Mouse (Mus musculus): ENCODE results near the gene Mecom.
"Not testable (repeated sequence)": the region's sequence is repeated elsewhere in the genome, so short reads cannot be mapped to it uniquely, and the experiment has no call there.

Mecom gene

DNA sequence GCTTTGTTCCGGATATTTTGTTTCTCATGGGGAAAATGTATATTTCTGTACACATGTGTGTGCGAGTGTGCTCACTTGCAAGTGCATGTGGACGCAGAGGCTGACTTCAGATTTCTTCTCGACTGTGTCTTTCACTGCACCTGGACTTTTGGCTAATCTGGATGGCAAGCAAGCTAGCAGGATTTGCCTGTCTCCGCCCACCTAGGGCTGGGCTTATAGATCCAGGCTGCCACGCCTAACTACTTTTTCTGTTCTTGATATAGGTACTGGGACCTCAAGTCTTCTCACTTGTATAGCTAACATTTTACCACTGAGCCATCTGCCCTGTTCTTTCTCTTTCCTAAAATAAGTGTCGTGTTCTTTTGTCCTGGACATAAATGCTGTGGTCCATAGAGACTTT lies 290.9 kb downstream of the Mecom start:
- DNase-seq (ENCODE audit: extremely low read depth, low read depth, low spot score): no peak

DNA sequence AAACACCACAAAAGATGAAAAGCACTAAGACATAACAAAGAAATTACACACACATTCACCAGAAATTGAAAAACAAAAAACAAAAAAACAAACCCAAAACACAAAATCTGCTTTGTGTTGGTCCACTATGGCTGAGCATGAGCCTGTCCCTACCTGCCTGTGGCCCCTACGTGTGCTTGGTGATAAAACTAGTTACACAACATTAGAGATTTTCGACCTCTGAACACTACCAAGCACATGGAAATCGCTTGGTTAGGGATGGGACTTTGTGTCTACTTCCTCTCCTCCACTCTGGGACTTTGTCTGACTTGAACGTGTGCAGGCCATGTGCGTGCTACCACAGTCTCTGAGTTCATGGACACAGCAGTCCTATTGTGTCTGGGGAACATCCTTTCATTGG lies 292.0 kb downstream of the Mecom start:
- DNase-seq (ENCODE audit: extremely low read depth, low read depth, low spot score): no peak

DNA sequence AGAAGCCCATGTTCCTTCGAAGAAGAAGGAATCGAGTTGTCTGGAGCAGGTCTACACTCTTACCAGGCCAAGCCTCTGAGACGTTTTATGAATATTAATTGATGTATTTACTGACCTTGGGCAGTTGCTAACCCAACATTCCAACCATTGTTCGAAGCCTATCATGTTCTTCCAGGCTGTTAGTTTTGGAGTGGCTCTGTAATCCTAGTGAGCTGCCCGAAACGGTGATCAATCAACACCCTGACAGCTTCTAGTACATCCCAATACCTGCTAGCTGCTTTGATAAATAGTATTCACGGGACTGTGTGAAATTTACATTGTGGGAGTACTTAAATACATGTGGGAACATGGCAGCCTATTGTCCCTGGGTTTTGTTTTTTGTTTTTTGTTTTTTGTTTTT lies 293.4 kb downstream of the Mecom start:
- DNase-seq (ENCODE audit: extremely low read depth, low read depth, low spot score): no peak

DNA sequence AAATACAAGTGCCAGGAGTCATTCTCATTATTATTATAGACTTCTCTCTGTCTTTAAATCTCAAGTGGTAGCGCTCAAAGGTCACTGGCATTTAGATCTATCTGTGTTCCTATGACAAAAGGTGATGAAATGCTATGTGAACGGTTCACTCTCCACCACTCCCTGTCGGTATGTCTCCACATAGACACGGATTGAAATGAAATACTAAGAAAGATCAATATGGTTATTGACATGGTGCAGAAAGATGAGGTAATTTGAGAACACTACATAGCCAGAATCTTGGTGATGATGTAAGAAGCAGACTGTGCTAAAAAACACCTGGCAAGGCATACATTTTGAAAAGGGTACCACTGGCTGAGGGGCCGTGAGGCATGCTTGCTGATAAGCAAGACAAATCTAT lies 294.1 kb downstream of the Mecom start:
- no peak for DNase-seq (ENCODE audit: extremely low read depth, low read depth, low spot score)

DNA sequence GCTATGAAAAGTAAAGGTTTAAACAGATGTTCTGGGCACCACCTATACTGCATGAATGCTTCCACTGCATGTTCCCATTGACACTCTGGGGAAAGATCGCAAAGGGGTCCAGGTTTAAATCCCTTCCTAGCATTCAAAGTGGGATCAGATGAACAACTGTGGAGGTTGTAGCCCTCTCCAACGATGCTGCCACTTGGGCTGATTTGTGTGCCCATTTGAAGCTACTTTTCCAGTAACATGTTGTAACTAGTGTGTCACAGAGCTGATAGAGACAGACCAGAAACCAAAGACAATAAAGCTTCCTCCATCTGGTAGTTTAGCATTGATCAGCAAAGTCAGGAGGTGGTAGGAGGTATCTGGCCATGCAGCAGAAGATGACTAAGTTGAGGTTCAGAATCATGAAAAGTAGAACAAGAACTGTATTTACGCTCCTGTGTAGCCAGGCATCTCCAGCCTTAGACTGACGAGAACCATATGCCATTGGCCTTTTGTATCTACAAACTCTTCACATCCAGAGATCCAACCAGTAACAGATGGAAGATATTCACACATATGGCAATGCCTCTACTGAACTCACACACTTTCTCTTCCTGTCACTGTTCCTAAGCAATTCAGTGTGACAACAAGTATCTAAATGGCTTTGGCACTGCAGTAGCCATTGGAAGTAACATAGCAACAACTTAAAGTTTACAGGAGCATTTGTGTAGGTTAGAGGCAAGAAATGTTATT lies 299.0 kb downstream of the Mecom start:
- DNase-seq (ENCODE audit: extremely low read depth, low read depth, low spot score): no peak

DNA sequence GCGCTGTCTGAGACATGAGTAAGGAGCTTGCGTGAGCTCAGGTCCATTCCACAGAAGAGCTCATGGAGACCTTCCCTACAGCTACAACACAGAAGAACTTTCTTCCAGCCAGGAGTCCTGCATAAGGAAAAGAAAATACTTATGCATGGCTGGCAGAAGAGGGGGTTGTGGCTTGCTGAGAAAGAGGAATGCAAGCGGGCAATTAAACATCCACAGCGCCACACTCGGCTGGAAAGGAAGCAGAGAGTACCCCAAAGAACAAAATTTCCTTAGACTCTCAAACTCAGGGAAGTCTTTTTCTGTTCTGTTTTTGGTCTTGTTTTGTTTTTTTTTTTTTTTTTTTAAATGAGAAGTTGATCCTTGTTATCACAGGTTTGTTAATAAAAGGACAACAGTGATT lies 300.6 kb downstream of the Mecom start:
- DNase-seq (ENCODE audit: extremely low read depth, low read depth, low spot score): no peak

DNA sequence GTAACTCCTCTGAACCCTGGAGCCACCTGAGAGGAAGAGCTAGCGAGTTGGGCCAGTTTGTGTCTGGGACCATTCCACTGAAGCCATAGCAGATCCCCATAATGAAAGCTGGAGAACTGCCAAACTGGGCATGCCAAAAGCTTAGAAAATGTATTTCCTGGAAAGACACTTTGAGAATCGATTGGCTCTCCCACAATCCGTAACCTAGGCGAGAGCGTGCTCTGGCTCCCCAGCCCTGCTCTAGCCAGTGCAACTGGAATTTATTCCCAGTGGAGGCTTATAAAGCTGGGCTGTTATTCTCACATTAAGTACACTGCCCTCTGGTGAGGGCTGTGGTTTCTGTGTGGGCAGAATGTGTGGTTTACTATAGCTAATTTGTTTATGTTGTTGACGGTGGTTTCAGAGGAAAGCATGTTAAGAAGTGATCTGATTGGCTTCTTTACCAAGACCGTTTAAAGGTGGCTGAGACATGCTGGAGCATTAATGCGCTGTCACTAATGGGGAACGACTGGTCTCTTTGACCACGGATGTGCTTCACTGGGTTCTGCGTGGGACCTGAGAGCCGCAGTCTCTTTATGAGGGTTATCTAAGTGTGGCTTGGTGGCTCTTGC lies 301.3 kb downstream of the Mecom start:
- DNase-seq (ENCODE audit: extremely low read depth, low read depth, low spot score): no peak

DNA sequence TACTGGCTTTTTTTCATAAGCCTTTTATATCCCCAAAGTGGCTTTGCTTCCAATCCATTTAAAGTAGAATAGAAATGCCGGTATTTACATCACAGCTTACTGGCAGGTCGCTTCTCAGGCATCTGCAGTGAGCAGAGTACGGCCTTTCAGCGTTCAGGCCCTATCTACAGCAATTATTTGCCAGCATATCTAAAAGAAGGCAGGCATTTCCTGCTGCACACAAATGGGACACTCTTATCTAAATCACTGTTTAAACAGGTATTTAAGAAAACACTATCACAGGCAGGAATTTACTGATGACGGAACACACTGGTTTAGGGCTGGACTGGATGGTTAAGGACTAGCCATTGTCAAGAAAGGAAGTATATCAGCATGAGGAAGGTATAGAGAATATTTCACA lies 301.9 kb downstream of the Mecom start:
- no peak for DNase-seq (ENCODE audit: extremely low read depth, low read depth, low spot score)

DNA sequence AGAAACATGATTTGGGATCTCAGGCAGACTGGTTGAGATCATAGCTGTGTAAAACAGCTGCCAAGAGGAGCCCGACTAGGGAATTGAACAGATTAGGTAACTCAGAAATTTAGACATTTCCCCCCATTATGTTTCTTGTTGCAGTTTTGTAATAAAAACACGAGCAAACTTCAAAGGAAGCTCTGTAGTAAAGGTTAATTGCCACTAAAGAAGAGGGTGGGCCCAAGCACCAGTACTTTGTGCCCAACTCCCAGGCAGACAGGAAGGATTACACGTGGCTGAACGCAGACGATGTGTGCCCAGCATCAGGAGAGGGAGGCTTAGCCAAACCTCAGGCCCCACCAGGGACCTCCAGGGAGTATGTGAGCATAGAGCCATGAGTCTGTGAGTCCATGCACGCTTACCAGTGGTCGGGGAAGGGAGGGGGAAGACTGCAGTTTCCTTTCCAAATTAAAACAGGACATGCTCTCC lies 303.4 kb downstream of the Mecom start:
- no peak for DNase-seq (ENCODE audit: extremely low read depth, low read depth, low spot score)

DNA sequence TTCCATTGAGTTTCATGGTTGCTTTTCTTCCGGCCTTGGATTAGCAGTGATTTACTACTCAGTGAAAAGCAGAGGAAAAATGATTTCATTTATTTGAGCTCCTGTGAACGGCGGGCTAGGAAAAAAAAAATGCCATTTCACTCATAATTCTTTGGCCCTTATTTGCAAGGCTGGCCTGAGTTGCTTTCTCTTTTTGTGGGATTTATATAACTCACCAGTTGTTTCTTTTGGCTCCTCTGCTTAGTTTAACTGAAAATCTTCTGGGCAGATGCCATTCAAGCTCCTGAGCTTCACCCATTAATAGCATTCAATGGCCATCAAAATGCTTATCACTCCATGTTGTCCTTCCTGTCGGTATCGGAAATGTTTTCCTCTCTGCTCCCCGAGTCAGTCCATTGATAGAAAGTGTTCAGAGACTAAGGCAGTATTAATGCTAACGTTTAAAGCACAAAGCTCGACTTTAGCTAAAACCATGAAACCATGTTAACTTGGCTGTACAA lies 304.0 kb downstream of the Mecom start:
- DNase-seq (ENCODE audit: extremely low read depth, low read depth, low spot score): no peak

DNA sequence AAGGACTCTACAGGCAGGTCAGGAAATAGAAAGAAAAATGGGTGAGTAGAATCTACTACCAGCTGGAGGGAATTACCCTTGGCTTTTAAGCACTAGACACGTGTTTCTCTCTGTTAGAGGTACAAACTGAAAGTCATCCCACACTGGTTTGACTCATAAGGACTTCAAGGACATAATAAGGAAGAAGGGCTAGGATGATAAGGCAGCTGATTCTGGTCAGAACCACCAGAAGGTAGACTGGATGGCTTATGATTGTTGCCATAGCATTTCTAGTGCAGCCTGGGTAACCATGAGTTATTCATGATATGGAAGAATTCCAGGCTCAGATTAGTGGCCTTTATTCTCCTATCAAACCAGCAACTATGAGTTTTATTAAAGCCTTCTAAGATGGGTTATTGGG lies 308.4 kb downstream of the Mecom start:
- DNase-seq (ENCODE audit: extremely low read depth, low read depth, low spot score): no peak

DNA sequence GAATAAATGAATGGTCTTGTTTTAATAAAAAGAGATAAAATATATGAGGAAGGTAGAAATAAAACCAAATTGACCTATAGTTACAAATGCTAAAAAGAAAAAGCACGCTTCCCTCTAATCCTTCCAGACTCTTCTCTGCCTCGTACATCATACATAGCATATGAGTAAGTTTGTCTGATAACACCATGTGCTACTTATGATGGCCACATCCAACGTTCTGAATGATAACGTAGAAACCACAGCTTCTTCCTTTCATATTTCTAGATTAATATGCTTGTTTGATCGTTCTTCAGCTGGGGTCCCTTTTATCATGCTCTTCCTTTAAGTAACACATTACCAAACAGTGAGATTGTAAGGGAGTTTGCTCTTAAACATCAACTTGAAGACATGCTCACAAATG lies 310.3 kb downstream of the Mecom start:
- DNase-seq (ENCODE audit: extremely low read depth, low read depth, low spot score): no peak

DNA sequence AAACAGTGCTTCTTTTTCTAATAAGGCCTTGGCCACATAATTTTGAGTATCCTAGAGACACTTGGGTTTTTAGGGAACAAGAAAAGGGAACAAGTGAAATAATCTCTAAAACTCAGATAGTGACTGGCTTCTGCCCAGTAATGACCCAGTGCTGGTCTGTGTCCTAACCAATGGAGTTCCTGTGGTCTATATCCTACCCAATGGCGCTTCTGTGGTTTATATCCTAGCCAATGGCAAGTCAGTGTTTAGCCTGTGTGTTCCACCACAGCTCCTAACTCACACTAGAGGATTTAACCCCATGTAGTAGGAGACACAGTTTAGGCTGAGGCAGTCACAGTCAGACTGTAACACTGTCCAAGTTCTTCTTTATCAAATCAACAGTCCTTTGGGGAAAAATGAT lies 313.8 kb downstream of the Mecom start:
- DNase-seq (ENCODE audit: extremely low read depth, low read depth, low spot score): no peak

DNA sequence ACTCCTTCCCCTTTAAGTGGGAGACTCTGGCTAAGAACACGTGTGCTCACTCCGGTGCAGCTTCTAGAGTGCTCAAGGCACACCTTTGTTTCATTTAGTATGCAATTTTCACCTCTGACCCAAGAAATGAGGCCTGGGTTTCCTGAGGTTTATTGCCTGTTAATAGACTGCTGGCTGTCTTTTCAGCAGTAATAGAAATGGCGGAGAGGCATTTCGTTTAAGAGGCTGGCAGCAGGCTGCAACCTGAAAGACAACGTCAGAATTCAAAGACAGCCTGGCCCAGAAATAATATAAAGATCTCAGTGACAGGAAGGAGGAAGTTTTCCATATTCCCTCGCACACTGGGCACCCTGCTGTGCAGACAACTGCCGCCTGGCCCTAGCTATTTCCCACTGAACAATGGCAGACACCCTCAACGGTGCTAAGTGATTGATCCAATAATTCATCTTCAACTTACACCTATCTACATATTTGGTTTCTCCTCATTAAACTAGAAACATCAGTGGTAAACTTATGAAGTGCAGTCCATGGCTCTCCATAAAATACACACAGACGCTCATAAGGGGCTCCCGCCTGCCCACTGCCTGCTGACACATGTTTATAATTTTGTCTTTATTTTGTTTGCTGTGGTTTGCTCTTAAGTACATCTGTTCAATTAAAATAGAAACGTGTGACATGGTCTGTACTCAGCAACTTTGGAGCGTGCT lies 319.7 kb downstream of the Mecom start:
- no peak for DNase-seq (ENCODE audit: extremely low read depth, low read depth, low spot score)

DNA sequence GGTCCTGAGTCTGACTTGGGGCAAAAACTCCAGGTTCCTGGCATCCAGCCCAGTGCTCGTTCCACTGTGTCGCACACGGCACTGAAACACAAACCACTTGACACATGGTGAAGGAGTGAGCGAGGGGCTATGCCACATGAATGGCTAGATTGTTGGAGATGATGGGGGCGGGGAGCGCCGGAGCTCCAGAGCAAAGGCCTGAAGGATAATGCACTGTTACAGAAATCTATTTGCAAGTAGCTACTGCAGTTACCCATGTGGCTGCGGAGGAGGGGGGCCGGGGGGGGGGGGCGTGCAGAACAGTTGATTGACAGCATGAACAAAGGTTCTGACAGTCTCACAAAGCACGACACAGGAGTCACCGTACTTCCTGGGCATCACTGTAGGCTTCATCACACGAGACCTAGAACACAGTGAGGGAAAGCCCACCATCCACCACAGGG lies 320.9 kb downstream of the Mecom start:
- DNase-seq (ENCODE audit: extremely low read depth, low read depth, low spot score): no peak

DNA sequence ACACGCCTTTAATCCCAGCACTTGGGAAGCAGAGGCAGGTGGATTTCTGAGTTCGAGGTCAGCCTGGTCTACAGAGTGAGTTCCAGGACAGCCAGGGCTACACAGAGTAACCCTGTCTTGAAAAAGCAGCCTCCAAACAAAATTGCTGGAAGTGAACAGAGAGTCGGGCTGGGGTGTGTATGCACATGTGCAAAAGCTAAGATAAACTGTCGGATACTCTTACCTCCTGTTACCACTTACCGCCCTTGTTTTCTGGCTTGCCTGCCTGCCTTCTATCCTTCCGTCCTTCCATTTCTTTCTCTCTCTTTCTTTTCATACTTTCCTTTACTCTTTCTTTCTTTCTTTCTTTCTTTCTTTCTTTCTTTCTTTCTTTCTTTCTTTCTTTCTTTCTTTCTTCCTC lies 322.6 kb downstream of the Mecom start:
- DNase-seq (ENCODE audit: extremely low read depth, low read depth, low spot score): not testable (repeated sequence)

DNA sequence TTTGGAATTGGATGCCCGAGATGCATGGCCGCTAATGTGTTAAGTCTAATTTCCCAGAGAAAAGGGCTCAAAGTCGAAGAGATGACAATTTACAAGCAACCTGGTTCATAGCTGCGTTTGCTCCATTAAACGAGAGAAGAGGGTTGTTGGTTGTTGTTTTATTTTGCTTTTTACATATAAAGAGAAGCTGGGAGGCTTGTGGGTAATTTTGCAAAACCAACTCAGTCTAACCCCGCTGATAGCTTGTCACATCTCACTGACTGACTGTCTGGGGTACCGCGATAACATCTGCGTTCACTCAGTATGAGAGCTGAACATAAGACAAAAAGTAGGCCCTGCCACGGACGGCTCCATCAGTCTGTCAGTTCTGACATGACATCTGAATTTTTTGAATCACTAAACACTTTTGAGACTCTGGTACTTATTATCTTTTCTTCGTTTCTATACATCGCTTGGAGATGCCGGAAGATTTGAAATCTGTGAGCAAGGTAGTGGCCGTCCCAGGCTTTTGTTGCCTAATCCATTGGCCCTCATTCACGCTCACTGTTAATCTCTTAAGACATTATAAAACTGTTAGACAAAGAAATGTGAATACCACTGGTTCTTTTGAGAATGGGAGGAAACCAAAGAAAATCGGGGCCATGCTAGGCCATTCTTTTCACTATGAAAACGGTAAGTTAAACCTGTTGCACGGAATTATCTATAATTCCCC lies 327.0 kb downstream of the Mecom start:
- no peak for DNase-seq (ENCODE audit: extremely low read depth, low read depth, low spot score)

DNA sequence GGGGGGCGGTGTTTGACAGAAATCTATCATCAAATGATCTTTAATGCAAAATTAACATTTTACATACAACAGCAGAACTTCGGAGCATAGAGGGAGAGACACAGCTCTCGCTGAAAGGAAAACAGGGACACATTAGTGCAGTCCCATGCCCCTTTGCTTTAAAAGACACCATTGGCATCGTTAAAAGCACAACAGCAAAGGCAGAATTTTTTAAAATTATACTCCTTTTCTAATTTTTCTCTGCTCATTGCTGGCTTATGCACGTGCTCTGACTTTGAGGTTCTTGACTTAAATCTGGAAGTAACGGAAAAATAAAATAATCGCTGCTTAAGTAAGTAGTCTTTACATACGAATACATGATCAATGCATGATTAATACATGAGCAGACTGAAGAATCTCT lies 327.9 kb downstream of the Mecom start:
- no peak for DNase-seq (ENCODE audit: extremely low read depth, low read depth, low spot score)

DNA sequence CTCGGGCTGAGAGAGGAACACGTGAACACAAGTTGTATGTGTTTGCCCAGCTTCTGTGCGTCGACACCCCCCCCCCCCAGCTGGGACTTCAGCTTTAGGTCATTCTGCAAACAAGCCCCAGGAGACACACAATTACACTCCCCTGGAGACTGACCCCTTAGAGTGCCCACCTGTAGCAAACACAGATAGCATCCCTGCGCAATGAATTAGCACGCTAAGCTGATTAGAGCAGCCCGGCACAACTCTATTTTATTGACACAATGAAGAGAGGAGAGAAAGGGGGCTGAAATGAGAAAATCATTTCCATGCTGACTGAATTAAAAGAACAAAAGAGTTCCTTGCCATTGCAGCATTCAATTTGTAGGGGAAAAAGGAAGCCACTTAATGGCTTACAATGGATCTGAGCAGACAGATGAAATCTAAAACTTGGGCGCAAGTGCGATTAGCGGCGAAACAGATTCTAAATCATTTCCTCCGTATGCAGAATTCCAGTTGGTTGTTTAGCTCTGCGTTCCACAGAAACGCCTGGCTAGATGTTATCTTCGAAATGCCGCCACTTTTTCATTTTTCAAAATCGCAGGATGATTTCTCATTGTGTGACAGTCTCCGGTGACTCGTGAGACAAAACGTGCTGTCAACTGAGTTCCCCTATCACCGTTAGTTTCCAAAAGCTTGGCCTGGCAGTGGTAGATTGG lies 328.5 kb downstream of the Mecom start:
- no peak for DNase-seq (ENCODE audit: extremely low read depth, low read depth, low spot score)

DNA sequence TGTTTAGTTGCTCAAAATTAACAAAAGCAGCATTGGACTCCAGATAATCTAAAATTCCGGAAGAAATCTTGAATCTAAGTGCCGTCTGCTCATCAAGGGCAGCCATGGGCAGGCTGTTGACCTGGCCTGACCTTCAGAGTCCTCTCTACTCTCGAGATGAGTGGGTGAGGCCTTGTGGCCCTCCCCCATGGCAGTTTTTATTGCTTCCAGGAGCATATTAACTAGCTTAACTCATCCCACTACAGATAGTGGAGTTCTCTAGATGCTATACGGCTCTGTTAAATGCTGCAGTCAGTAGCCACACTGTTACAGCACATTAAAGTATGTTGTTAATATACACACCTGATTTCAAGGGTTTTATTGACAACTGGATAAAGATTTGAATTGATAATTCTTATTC lies 333.2 kb downstream of the Mecom start:
- no peak for DNase-seq (ENCODE audit: extremely low read depth, low read depth, low spot score)
